Mouse (Mus musculus) Patski (cell line): Measurements from ENCODE around the gene Rps6kb1. TPM values are rescaled to one million over a fixed set of nuclear protein-coding genes. Genes with fewer than 3 reads are reported as not detected.

ENCODE experiments used
- ATAC-seq: fragments of 100-300 bp; one replicate; pipeline ENCODE4 v1.8.0; 2021
- CTCF ChIA-PET: fragments of 350-600 bp; sonication (Branson Sonifier 250); formaldehyde crosslinking; loops from one replicate; lab custom pipeline; 2022; ENCODE audit warnings: inconsistent platforms; lab: Charles Lee
- POLR2A ChIA-PET: fragments of 350-600 bp; sonication (Branson Sonifier 250); formaldehyde crosslinking; loops from one replicate; lab custom pipeline; 2022; ENCODE audit warnings: antibody characterized with exemption, inconsistent platforms; lab: Charles Lee
- DNase-seq: peaks from one replicate; pipeline ENCODE4 v3.0.0-alpha.2; 2011; ENCODE audit warnings: low read depth, low spot score
- H3K27me3 ChIP-seq: fragments of 371-371 bp; one replicate; pipeline ENCODE4 v1.5.1; 2021
- CTCF ChIP-seq: fragments of 100-300 bp; IDR thresholded peaks from one replicate; pipeline ENCODE4 v1.5.1; 2021
- in situ Hi-C: fragments of 300-500 bp; cut with MboI; formaldehyde crosslinking; loops from 3 replicates; pipeline ENCODE4 v1.11.1; 2018; ENCODE audit warnings: low pct_unique_long_range_greater_than_20kb, mixed read lengths
- polyA plus RNA-seq: library from polyadenylated mRNA; unstranded; gene quantifications from one replicate; pipeline ENCODE4 v1.2.3, GENCODE M21; 2021

Gene Rps6kb1
- 39.2 TPM for polyA plus RNA-seq

DNA sequence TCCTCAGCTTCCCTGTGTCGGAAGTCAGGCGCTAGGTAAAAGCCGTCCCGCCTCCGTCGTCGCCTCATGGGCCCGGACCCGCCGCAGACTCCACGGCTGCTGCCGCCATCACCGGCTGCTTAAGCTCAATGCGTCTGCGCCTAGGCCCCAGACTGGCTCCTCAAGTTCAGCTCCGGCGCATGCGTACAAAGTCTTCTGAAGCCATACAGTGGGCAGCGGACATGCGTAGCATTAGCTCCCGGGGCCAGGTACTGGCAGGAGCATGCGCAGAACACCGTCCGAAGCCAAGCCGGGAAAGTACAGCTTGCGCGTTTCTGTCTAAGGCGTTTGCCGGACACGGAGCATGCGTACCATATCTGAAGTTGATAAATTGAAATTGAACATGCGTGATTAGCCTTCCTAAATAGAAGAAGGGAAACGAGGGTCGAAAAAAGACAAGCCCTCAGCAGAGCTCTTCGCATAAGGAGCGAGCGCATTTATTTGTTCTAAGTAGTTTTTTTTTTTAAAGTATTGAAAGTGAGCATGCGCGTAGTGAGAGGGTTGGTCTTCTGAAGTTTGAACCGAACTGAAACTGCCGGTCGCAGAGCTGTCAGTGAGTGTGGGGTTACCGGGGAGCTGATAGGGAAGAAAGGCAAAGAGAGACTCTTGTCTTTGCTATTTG, at the start of gene Rps6kb1, which contains the start of gene Tubd1:
Gene Rps6kb1, minus strand, starts transcription at position 167 of the 661 bp plus-strand sequence.
Gene Tubd1, plus strand, starts transcription at position 353 of the 661 bp plus-strand sequence.
- ChIA-PET CTCF (interaction anchor here (1.0 to 2.8 kb wide), 3 partner anchors 10 to 109 kb away, joined by 3 to 14 read pairs (median 4); no protein-coding TSS in a partner anchor), POLR2A (interaction anchor here (0.6 to 1.6 kb wide), 3 partner anchors 22 to 41 kb away, joined by 3 to 4 read pairs (median 4); no protein-coding TSS in a partner anchor)
- no peaks in the 10 kb centered on the region for H3K27me3 ChIP-seq
- TF ChIP-seq CTCF, result no peak
- ATAC-seq (peak; percentile 92), DNase-seq (peak; percentile 96)
- in situ Hi-C loops, result no loop called here

DNA sequence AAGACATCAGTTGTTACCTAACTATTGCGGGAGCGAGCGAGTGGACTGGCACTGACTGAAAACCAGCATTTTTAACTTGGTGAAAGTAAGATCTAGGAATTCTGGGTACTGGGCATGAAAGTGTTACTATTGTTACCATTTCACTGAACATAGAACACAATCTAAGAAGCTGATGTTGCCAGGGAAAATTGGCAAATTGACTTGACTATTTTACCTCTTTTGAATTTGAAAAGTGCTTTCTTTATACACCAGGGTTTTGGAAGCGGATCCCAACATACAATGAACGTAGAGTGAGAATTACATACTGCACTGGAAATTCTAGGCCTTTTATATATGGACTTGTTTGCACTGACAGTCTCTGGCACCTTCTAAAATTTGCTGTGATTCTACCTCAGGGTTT, 48.8 kb upstream of the Rps6kb1 start:
- TF ChIP-seq CTCF, result no peak
- DNase-seq, result no peak
- no peaks in the 10 kb centered on the region for H3K27me3 ChIP-seq
- no peak for ATAC-seq
- in situ Hi-C loops, result no loop called here
- ChIA-PET CTCF (interaction anchor here (1.5 kb wide), 2 partner anchors 8 to 60 kb away, joined by 5 to 10 read pairs; no protein-coding TSS in a partner anchor), POLR2A (interaction anchor here (1.3 to 14.1 kb wide), 4 partner anchors 9 to 58 kb away, joined by 3 to 262 read pairs (median 9); no protein-coding TSS in a partner anchor)

DNA sequence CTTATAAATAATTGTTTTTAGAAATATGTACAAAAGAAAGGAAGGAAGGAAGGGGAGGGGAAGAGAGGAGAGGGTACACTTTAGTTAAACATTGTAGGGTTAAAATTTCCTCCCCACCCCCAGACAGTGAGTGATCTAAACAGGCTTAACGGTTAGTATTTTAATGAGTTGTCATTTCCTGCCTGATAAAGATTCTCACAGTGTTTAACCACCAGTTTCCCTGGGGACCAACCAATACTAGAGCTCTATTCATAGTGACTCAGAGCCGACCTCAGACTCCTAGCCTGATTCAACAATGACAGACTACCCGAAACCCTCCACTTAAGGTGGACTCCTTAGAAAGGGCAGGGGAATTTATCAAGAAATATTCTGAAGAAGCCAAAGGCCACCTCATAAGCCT, 48.4 kb upstream of the Rps6kb1 start:
- DNase-seq, result no peak
- no peak for TF ChIP-seq CTCF
- ATAC-seq, result peak; percentile 93
- in situ Hi-C loops, result no loop called here
- no peaks in the 10 kb centered on the region for H3K27me3 ChIP-seq
- ChIA-PET POLR2A (interaction anchor here (1.3 to 14.1 kb wide), 4 partner anchors 9 to 59 kb away, joined by 3 to 262 read pairs (median 9); no protein-coding TSS in a partner anchor), CTCF (interaction anchor here (1.5 kb wide), 2 partner anchors 9 to 61 kb away, joined by 5 to 10 read pairs; no protein-coding TSS in a partner anchor)

DNA sequence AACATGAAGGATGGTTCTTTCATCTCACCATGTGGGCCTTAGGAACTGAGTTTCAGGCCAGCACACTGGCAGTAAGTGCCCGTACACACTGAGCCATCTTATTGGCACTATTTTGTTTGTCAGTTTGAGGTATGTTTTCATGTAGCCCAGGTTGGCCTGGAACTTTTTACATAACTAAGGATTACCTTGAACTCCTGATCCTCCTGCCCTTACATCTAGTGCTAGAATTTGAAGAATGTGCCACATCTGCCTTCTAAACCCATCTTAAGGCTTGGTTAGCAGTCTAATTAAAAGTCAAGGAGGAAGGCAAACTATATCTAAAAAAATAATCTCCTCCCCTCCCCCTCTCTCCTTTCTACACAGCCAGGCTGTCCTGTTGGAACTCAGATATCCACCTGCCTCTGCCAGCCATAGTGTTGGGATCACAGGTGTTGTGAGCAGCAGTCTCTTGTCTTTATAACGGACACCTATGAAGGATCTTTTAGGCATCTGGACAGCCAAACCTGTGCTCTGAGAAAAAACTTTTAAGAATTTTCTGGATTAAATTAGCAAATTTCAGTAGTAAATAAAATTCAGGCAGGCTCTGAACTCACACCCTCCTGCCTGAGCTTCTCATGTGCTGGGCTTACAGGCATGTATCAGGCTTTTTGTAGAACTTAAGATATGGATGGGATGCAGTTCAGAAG, 47.5 kb upstream of the Rps6kb1 start:
- ChIA-PET POLR2A (interaction anchor here (3.1 to 14.1 kb wide), 2 partner anchors 8 to 33 kb away, joined by 15 to 262 read pairs; no protein-coding TSS in a partner anchor), CTCF (interaction anchor here (1.2 to 1.5 kb wide), 5 partner anchors 10 to 62 kb away, joined by 3 to 10 read pairs (median 5); no protein-coding TSS in a partner anchor)

GRCm38 (mm10) chr11:86591301-86591845, 46.8 kb upstream of the Rps6kb1 start:
- DNase-seq, result no peak
- no peak for ATAC-seq
- ChIA-PET CTCF (interaction anchor here (1.2 kb wide), 3 partner anchors 12 to 32 kb away, joined by 3 to 6 read pairs (median 3); no protein-coding TSS in a partner anchor), POLR2A (interaction anchor here (3.1 to 14.1 kb wide), 2 partner anchors 7 to 33 kb away, joined by 15 to 262 read pairs; no protein-coding TSS in a partner anchor)
- TF ChIP-seq CTCF, result no peak
- in situ Hi-C loops, result no loop called here
- H3K27me3 ChIP-seq, result no peaks in the 10 kb centered on the region

More for the DNA sequence above, 47.5 kb upstream of the Rps6kb1 start:
- in situ Hi-C loops, result no loop called here
- TF ChIP-seq CTCF, result no peak
- no peaks in the 10 kb centered on the region for H3K27me3 ChIP-seq
- ATAC-seq (no peak), DNase-seq (no peak)

- TF ChIP-seq CTCF, result no peak
- ATAC-seq (no peak), DNase-seq (no peak)
- in situ Hi-C loops, result no loop called here
- ChIA-PET CTCF (interaction anchor here (1.2 kb wide), 3 partner anchors 13 to 33 kb away, joined by 3 to 6 read pairs (median 3); no protein-coding TSS in a partner anchor), POLR2A (interaction anchor here (0.9 to 1.0 kb wide), 2 partner anchors 27 to 62 kb away, joined by 3 to 4 read pairs; no protein-coding TSS in a partner anchor)
- H3K27me3 ChIP-seq, result no peaks in the 10 kb centered on the region
These were observed 46.0 kb upstream of the Rps6kb1 start for GRCm38 (mm10) chr11:86590579-86590978.

DNA sequence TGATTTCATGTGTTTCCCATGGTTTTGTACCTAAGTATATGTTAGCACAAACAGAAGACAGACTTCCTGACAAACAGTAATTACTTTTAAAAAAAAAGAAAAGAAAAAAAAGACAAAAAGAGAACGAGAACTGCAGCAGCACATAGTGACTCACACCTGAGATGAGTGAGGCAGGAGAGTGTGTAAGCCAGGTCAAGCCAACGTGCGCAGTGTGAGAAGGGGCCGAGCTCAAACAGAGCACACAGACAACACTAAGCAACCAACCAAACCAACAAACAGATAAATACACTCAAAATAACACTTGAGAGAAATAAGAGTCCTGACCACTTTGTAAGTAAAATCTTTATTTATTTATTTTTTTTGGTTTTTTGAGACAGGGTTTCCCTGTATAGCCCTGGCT, 45.5 kb upstream of the Rps6kb1 start:
- CTCF ChIA-PET, result interaction anchor here (3.3 to 3.8 kb wide), 2 partner anchors 11 to 34 kb away, joined by 12 to 33 read pairs; no protein-coding TSS in a partner anchor
- in situ Hi-C loops, result no loop called here

DNA sequence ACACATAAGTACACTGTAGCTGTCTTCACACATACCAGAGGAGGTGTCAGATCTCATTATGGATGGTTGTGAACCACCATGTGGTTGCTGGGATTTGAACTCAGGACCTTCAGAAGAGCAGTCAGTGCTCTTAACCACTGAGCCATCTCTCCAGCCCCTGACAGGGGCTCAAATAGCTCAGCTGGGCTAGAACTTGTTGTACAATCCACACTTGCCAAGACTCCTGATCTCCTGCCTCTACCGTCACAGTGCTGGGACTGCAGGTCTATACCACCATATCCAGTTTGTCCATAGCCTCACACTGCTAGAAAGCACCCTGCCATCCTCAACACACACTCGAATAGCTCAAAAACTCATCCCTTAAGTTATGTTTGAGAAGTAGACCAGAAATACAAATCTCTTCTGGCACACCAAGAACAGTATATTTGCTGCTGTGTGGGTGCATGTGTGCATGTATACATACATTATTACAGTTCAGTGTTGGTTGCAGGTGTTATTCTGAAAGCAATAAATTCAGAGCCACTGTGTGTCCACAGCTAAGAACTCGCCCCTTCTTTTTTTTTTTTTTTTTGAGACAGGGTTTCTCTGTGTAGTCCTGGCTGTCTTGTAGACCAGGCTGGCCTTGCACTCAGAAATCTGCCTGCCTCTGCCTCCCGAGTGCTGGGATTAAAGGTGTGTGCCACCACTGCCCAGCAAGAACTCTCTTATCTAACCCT, 44.1 kb upstream of the Rps6kb1 start:
- POLR2A ChIA-PET, result interaction anchor here (1.0 to 12.0 kb wide), 5 partner anchors 9 to 62 kb away, joined by 3 to 262 read pairs (median 146); no protein-coding TSS in a partner anchor
- in situ Hi-C loops, result no loop called here
- DNase-seq (no peak), ATAC-seq (no peak)
- CTCF ChIA-PET, result interaction anchor here (1.9 to 17.2 kb wide), 4 partner anchors 9 to 63 kb away, joined by 7 to 228 read pairs (median 22); no protein-coding TSS in a partner anchor
- no peaks in the 10 kb centered on the region for H3K27me3 ChIP-seq
- TF ChIP-seq CTCF, result no peak

More for the DNA sequence above, 45.5 kb upstream of the Rps6kb1 start:
- no peak for ATAC-seq
- POLR2A ChIA-PET, result interaction anchor here (0.9 to 11.5 kb wide), 4 partner anchors 10 to 63 kb away, joined by 3 to 146 read pairs (median 4); no protein-coding TSS in a partner anchor
- no peaks in the 10 kb centered on the region for H3K27me3 ChIP-seq
- no peak for TF ChIP-seq CTCF
- no peak for DNase-seq

- in situ Hi-C loops, result no loop called here
- DNase-seq, result no peak
- no peaks in the 10 kb centered on the region for H3K27me3 ChIP-seq
- TF ChIP-seq CTCF, result no peak
- CTCF ChIA-PET, result interaction anchor here (1.9 to 17.2 kb wide), 4 partner anchors 10 to 64 kb away, joined by 7 to 228 read pairs (median 22); no protein-coding TSS in a partner anchor
- POLR2A ChIA-PET, result interaction anchor here (0.6 to 12.0 kb wide), 7 partner anchors 10 to 63 kb away, joined by 3 to 262 read pairs (median 50); no protein-coding TSS in a partner anchor
- ATAC-seq, result no peak
These were observed 43.2 kb upstream of the Rps6kb1 start for GRCm38 (mm10) chr11:86587830-86588229.
